Mouse (Mus musculus) kidney, postnatal 4 days (tissue): Measurements from ENCODE around the gene C2cd4b.
A peak's percentile ranks its signal among the peaks of the same experiment; 100 is the strongest.

ENCODE experiments used
- DNase-seq, 2 experiments: peaks; one replicate each; pipeline ENCODE4 v3.0.0; 2021; ENCODE audit warnings: mixed read lengths in 2 of 2

The C2cd4b gene

DNA sequence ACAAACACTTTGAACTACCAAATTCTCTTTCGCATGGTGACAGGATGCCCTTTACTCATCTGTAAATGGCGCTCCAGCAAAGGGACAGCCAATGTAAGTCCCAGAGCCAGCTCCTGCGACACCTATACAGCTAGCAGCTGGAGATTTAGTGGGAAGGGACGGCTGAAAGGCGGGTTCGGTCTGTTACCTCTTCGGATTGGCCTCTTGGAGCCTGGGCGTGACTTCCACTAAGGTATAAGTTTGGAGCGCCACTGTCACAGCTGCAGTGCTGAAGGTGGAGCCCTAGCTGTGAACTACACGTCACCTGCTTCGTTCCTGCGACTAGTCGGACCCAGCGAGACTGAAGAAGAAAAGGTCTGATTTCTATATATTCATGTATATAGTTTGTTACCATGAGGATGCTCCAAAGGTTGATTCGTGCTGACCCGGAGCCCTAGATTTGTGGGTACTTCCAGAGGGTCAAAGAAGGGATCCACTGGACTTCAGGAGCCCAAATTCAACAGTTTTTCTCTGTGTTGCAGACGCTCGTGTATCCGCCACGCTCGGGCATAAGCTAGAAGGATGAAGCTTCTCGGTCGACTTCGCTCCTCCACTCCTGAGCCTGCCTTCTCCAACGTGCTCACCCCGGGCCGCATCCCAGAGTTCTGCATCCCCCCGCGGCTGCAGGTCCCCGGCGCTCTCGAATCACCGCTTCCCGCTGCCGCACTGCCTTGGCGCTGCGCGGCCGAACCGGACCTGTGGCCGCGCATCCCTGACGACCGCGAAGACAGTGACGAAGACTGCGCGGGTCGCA, at the start of gene C2cd4b:
TSS of gene C2cd4b (plus strand) at position 275 of the 793 bp plus-strand sequence.
- peak; percentile 45 to 68 for DNase-seq

DNA sequence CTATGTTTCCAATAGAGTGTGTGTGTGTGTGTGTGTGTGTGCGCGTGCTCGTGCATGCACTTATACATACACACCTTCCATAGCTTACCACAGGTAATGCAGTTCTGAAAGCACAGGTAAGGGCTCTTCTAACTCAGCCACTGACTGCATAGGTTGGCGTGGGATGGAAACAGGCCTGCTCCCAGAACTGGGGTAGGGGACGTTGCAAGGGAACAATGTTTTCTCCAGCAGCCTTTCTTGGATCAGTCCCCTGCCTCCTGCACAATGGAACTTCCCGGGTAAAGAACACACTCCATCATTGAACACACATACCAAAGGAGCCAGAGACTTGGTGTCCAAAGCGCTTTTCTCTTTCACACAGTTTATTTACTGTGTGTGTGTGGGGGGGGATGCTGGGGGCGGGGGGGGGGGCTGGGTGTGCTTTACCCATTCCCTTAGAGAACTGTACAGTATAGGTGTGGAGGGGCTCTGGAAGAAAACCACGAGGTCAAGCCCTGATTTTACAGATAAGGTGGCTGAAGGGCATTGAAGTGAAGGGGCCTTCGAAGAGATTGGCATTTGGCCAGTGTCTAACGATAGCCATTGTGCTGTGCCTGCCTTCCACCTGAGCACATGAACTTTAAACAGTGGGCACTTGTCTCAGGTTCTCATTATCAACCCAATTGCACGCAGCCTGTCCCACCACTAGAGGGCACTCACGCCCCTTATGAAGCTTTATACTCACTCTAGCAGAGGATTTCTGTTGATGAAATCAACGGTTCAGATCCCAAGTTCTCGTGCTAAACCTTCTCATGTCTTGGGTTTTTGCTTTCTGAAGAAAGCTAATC, 48.0 kb upstream of the C2cd4b start:
- peak; percentile 78 to 80 for DNase-seq

DNA sequence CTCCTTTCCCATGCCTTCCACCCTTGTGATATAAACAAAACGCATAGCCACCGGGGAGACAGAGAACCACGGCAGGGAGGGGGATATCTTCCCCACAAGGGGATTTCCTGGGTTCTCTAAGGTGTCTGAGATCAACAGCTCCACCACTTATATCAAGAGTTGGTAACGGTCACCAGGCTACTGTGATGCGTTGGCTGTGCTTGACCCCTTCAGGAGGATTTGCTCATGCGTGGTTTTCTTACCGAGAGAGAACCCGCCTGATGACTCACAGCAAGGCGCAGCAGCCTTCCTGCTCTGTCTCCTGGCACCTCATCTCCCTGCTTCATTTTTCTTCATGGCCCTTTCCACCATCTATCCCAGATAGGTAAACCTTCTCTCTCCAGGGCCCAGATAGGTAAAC, 47.1 kb upstream of the C2cd4b start:
- DNase-seq: no peak

DNA sequence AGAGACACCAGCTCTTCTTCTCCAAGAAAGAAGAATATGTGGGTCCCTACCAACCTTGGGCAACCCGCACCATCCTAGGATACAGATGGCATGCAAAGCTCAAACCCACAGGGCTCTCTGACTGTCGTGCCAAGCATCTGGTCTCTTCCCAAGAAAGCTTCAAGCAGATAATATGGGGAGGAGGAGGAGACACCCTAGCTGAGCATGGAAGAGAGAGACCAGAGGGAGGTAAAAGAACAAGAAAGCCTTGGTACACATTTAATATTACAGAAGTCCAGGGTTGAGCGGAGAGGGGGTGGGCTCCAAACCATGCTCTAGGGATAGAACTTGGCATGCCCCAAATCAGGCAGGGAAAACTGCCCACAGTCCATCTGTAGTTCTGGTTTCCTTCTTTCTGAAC, 42.2 kb upstream of the C2cd4b start:
- DNase-seq: no peak

DNA sequence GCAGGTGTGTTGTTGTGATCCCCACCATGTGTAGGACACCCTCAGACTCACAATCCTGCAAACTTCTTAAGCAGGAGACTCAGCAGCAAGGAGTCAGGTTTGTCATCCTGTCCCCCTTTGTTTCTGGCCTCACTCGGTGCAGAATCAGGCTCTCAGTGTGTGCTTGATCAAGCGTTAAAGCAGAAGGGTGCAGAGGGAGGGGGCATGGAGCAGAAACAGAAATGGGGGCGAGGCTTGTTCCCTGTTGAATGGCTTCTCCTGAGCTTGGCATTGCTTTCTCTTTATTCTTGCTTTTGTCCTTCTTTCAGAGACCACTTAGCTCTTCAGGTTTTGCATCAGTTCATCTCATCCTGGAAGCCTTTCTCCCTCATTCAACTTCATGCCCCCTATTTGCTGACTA, 40.6 kb upstream of the C2cd4b start:
- no peak for DNase-seq

DNA sequence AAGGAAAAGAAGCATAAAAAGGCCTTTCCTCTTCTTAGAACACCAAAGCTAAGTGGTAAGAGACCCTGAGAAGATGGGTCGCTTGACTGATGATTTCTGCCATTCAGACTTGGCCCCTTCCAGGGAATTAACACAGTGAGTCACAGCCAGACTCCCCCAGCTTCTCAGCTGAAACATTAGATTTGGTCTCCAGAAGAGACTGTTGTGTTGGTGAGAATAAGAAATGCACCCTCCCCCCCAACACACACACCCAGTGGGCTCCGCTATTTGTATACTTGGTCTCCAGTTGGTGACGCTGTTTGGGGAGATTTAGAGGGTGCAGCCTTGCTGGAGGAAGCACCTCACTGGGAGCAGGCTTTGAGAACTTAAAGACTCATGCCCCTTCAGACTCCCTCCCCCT, 39.1 kb upstream of the C2cd4b start:
- no peak for DNase-seq

DNA sequence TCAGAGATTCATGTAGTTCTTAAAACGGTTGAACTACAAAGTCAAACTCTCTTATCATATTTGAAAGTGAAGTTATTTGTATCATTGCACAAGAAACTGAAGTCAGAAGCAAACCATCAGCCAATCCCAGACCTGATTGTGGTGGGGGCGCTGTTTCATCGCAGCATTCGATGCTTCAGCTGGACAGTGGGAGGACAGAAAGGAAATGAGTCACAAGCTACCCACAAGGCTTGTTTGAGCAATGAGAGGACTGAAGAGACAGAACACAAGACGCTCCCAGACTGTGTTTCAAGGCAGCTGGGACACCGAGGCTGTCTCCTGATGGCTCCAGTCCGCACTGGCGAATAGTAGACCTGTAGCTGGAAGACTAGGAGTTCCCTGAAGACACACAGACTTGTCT, 36.9 kb upstream of the C2cd4b start:
- DNase-seq: no peak

DNA sequence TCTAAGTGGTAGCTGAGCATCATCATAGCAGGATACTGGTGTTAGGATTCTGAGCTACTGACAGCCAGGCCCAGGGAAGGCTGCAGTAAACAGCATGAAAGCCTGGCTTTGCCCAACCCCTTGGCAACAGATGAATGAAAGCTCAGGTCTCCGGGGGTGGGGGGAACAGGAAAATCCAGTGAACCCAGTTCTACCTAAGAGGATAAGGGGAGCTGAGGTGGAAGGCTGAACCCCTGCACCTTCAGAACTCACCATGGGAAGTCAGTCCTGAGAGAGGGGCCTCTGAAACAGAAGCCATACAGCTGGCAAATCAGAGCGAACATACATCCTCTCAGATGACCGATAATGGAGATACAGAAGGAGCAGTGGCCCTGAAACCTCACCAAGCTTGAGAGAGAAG, 34.0 kb upstream of the C2cd4b start:
- DNase-seq: no peak

DNA sequence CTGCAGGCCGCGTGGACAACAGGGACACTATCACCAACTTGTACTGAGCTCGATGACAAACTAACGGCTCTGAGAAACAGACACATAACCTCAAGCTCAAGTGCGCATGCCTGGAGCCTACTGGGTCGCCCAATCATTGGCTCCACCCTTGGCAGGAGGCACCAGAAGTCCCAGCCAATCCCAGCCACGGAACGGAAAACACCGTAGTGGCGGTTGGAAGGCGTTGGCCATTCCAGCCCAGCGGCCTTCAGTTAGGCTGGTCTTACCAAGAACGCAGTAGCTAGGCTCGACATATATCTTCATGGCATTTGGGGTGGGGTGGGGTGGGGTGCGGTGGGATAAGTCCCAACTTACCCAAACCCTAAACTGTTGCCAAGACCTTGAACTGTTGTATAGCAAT, 25.5 kb upstream of the C2cd4b start:
- no peak for DNase-seq

DNA sequence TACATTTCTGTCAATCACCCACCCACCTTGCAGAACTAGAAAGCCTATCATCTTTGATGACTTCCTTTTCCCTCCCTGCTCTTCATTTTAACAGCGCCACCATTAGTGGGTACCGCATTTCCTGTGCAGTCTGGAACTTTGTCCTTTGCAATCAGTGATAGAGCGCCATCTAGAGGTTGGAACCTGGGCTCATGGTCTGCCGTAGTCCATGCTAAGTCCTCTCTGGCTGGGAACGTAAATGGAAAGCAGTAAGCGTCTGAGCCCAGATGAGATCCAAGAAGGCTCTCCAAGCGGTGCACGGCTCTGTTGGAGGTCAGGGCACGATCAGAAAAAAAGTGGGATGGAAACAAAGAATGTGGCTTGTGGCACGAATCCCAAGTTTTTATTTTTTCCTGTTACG, 23.8 kb upstream of the C2cd4b start:
- peak; percentile 44 to 51 for DNase-seq

DNA sequence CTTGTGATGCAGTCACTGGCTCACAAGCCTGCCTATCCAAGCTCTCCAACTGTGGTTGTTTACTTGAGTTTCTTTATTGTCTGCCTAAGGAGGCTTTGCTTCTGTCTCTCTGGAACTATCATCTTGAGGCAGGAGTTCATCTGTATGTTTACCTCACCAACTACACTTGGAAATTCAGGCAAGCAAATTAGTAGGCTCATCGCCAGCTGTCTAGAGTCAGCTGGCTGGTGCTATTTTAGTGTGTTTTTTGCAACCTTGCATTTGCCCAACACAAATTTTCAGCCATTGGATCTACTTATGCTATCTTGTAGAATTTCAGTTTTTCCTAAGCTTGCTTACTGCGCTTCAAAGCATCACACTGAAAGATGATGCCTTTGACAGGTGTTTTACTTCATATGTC, 18.0 kb upstream of the C2cd4b start:
- no peak for DNase-seq

DNA sequence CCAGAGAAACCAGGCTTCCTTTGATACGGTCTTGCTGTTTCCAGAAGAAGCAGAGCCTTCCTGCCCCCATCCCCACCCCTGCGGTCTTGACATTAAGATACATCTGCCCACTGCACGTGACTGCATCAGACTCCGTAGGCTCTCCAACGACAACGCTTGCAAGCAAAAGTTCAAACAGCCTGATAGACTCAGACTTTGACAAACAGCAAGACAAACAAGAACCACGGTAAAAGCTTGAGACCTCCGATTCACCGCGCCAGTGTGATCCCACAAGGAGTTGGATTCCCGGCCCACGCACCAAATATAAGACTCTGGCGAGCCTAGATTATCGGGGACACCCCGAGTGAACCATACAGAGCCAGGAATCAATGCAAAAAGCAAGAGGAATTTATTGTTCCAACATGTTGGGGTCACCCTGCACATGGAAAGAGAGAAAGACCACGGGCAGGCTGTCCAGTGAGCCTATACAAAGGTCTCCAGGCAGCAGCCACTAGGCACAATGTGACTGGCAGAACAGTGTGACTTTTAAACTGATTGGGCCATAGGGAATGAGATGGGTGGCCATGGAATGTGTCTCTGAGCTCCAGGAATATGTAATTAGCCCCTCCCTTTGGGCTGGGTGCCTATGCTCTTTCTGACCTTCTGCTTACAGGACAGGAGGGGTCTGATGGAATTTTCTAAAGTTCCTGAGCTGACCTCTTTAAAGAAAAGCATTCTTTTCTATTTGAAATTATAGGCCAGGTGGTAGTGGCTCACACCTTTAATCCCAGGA, 5.6 kb upstream of the C2cd4b start:
- DNase-seq: no peak

DNA sequence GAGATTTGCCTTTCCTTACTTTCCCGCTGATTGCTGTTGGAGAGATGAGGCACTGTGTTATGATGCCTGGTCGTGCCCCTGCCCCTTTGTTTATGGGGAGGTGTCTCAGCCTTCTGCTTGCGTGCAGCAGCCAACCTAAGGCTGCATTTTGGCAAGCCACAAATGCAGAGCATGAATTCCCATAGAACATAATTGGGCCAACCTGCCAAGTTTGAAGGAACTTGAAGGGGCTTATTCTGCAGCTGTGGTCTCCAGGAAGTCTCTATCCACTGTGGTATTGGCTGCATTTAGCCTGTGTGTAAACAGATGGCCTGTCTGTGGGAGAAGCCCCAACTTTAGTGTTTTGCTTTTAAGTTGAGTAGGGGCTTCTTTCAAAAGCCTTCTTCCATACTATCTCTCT, 4.5 kb upstream of the C2cd4b start:
- no peak for DNase-seq

DNA sequence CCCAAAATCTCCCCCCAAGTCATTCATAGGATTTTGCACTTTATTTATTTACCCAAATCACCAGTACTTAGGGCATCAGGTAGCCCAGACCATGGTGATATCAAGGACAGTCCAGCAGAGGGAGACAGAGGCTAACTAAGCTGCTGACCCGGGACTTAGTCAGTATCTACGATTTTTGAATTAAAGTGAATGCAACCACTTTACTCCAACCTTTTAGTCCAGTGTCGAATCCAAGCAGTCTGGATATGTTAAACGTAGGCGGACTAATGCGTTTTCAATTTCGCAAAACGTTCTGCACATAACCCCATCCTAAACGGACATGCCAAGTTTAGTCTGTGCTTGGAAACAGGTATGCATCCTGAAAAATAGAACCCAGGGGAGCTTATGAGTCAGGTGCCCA, 551 bp upstream of the C2cd4b start:
- peak; percentile 74 to 77 for DNase-seq

DNA sequence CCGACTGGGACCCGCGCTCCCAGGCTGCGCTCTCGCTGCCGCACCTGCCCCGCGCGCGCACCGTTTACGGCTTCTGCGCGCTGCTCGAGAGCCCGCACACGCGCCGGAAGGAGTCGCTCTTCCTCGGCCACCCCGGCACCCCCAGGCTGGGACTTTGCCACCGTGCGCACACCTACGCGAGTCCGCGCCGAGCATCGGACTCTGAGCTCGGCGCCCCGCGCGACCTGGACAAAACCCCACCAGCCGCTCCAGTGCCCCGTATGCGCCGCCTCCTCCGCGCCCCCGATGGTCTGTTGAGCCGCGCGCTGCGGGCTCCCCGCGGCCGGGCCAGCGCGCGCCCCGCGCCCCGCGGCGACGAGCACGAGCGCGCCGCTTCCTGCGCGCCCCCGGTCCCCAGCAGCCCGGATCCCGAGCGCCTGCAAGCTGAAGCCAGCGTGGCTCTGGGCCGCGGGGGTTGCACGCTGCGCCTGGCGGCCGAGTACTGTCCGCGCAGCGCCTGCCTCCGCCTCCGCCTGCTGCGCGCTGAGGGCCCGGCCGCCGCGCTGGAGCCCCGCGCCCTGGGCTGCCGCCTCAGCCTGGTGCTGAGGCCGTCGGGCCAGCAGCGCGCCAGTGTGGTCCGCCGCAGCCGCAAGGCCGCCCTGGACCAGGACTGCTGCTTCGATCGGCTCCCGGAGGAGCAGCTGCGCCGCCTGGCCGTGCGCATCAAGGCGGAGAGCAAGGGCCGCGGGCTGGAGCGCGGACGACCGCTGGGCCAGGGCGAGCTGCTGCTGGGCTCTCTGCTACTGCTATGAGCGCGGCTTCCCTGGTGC, 923 bp downstream of the C2cd4b start:
- DNase-seq: peak; percentile 66 to 80

DNA sequence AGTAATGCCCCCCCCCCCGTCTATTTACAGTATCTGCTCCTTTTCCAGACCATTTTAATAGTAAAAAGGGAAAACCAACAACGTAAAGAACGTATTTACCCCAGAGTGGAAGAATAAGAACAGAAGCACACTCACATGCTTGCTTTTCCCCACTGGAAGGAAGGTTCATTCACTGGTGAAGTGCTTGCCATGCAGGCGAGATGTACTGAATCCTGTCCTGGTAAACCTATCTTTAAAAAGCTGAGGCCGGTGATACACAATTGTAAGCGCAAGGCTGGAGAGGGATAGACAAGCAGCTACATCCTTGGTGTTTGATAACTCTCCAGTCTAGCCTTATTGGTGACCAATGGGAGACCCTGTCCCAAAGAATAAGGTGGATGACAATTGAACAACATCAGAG, 1.8 kb downstream of the C2cd4b start:
- no peak for DNase-seq

DNA sequence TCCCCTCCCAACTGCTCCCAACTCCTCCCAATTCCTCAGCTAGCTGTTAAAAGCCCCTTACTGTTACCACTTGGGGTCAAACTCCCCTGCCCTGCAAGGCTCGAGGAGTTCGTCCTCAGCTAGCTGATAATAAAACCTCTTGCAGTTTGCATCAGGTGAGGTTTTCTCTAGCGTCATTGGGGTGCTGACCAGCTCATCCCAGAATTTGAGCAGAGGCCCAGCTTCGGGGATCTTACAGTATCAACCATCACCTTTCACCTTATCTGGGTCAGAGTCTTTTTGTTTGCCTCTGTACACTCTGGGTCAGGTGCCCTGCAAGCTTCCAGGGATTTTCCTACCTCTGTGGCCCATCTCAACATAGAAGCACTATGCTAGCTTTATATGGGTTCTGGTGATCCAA, 4.1 kb downstream of the C2cd4b start:
- no peak for DNase-seq

DNA sequence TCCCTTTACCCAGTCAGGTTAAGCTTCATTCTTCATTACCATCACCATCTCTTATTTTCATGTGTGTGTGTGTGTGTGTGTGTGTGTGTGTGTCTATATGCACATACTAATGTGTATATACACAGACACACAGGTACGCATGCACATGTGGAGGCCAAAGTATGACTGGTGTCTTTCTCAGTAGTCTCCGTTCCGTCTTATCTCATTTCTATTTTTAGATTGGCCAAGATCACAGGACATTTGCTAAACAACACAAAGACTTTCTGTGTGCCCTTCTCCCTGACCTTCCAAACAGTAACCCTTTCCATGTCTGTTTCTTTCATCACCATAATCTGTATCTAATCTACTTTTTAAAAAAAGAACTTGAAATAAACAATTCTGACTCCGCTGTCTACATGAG, 7.2 kb downstream of the C2cd4b start:
- DNase-seq: no peak

DNA sequence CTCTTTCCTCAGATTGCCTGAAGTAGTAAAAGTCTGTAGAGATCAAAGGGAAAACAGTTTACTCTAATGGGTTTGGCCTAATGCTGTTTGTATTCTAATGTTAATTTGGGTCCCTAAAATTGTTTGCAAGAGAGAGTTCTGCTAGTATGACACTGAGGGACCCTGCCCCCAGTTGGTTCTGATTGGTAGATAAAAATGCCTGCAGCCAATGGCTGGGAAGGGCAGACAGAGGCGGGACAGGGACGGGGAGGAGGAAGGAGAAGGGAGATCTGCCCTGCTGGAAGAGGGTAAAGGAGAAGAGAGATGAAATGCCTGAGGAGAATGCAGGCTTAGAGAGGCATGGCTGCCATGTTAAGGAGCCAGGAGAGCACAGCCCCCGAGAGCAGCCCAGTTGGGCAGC, 7.7 kb downstream of the C2cd4b start:
- DNase-seq: no peak

DNA sequence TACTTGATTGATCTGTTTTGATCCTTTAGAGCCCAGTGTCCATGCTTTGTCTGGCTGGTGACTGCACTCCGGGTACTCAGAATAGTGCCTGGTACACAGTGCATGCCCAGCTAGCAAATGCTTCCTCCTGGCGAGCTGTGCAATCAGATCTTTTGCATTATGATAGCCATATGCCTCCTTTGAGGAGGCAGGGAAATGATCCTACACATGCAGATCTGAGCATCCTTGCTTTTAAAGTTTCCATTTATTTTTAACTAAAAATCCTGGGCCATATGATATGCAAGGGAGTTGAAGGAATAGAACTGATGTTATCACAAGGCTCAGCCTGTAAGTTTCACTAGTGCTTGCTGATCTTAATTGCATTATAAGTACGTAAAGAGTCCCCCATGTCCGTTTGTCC, 9.6 kb downstream of the C2cd4b start:
- no peak for DNase-seq

DNA sequence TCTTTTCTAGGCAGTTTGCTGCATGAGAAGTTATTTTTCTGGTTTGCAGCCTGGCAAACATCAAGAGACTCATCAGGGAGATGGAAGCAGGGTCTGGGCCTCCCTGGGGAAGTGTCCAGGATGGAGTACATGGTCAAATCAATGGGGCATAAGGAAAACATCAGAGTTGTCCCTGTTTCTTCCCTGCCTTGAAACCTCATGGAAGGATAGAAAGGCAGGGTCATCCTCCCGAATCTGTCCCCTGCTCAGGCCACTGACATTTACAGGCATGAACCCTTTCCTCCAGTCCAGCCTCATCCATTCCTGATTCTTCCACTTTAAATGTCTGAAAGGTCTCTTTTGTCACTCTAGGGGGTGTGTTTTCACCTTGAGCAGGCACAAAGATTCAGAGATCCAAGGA, 10.2 kb downstream of the C2cd4b start:
- DNase-seq: no peak

DNA sequence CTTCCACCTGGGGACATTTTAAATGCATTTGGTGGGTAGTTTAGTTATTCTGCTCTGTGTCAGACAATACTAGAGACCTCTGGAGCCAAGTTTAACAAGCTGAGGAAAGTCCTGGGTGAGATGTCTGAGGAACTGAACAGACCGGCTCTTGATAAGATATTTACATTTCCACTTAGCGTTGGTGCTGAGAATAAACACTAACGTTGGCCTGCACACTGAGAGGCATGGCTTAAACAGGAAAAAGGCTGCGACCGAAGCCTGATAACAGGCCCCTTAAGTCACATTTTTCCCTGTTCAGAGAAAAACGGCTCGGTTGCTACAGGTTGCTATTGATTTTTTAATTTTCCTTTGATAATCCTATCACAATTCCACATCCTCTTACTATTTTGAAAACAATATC, 12.1 kb downstream of the C2cd4b start:
- DNase-seq: no peak

DNA sequence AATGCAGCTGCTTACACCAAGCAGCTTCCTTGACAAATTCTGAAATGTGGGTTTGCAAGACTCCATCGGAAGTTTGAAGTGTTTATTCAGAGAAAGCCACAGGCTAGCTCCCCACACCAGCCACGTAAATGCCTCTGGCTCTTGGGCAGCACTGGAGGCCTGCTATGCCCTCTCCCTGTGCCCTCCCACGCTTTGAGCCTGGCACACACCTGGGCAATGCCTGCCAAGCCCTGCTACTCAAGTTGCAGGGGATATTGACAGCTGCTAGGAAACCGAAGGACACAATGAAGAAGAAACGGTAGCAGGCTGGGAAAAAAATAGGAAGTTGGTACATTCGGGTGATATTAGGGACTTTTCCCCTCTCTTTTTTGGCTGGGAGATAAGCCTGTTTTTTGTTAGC, 15.0 kb downstream of the C2cd4b start:
- no peak for DNase-seq
